Mouse (Mus musculus): Measurements from ENCODE around the gene Npb.

DNA sequence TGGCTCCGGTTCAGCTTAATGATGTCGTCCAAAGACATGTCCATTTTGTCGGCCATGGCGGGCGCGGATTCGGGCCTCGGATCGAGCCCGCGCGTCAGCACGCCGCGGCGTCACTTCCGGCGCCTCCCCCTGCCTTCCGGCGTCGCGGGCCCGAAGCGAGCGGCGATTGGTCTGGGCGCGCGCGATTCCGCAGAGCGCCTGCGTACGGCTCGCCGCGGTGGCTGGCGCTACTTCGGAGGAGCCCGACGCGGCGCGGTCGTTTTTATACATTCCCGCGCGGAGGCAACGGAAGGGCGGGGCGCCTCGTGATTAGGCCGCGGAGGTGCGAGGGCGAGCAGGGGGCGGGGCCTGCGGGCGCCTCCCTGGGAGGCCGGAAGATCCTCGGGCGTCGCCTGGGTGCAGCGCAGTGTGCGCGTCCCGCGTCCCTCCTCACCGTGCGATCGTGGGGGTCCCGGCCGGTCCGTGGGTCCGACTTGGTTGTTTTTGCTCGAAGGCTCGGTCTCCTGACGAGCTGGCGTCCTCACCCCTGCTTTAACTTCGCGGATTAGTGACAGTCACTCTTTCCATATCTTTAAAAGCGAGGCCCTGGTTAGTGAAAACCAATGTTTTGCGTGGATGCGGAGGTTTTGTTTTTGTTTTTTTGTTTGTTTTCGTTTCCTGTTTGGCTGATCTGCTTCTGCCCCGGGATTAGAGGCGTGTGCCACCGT is 9.8 kb upstream of the Npb start, which contains the start of the genes Alyref and Anapc11:
- TF ChIP-seq CTCF (IDR thresholded peaks at IDR 0.05; ENCODE audit: low read depth) (no peak), EP300 (IDR thresholded peaks at IDR 0.05; ENCODE audit: low read depth) (no peak)

Data from liver, postnatal 0 days (tissue).